Mouse (Mus musculus): ENCODE results near the gene Gtf3c6. TPM values are rescaled to one million over a fixed set of nuclear protein-coding genes. Genes with fewer than 3 reads are reported as not detected.
"Not testable (repeated sequence)": the region's sequence is repeated elsewhere in the genome, so short reads cannot be mapped to it uniquely, and the experiment has no call there.

Gtf3c6 gene
- 181 and 258 TPM in 2 replicates for total RNA-seq (2017)

DNA sequence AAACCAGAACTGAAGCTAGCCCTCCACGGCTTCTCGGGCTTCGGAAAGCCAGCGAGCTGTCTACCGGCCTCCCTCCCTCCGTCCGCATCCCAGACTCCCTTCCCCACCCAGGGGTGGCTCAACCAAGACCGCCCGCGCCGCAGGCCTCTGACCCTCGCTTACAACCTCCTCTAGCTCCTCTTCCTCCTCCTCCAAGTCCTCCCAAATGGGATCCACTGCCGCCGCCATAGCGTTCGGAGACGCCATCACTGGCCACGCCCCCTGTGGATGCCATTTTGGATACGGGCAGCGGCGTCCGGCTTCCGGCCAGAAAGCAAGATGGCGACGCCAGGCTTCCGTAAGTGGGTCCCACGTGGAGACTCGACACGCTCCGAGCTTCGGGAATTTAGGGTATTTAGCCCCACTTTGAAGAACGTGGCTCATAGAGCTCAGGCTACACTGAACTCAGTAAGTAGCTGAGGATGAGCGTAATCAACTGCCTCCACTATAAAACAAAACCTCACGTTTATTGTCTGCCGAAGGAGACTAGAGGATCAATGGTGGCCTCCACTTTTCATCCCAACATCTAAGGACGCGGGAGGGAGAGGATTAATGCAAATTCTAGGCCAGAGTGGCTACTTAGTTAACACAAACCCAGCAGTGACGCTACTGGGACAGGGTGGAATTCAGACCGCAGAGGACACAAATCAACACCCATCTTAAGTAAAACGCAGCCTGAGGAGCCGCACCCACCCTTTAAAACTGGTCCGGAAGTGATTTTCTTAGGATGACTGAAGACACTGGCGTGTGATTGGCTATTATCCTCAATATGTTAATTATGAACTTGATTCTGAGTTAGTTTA is at the start of gene Gtf3c6:
Gtf3c6 (minus strand) TSS at position 695 of the 842 bp plus-strand sequence.
- peak; percentile 60 for ATAC-seq (replicated peaks; ENCODE audit: low read depth, poor library complexity, severe bottlenecking)

DNA sequence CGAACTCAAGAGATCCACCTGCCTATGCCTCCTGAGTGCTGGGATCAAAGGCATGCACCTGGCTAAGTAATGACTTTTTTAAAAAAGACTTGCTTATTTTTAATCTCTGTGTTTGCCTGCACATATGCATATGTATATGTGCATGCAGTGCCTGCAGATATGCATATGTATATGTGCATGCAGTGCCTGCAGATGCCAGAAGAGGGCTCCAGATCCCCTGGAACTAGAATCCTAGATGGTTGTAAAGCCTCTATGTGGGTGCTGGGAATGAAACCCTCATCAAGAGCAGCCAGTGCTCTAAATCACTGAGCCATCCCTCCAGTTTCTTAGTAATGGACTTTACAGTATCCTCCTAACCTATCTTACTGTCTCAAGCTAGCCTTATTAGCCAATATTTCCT is 48.1 kb upstream of the Gtf3c6 start:
- ATAC-seq (replicated peaks; ENCODE audit: low read depth, poor library complexity, severe bottlenecking) = no peak

DNA sequence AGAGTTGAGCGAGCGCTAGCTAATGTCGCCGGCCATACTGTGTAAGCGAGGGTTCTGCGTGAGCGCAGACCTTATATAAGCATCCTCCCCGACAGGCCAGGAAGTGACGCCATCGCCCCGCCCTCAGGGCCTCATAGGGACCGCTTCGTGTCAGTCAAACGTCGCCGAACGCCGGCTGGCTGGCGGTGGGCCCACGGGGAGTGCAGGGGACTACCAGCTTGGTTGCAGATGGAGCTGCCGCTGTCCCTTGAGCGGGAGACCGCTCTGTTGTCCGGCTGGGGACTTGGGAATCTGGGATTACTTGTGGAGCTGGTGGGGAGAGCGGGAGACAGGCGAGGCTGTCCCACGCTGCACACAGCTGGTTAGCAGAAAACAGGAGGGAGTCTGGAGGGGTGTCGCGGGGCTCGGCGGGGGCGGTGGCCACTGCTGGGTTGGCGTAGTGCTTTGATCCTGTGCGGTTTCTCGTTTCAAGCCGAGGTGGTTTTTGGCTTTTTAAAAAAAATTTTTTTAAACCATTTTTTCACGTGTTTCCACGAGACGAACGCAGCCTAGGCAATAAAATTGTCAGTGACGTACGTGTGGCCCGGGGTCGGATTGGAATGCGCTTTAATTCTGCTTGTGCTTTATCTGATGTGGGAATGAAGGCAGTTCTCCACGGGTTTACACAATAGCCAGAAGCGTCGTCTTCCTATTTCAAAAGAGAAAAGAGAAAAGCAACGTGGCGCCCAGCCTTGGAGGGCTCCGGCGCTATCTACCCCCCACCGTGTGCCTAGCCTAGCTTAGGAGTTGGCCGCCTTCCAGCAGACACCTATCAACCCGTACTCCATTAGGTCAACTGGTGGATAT is 44.5 kb upstream of the Gtf3c6 start, which contains the start of gene Amd1:
Amd1 (minus strand) TSS at position 47 of the 846 bp plus-strand sequence.
- peak; percentile 94 for ATAC-seq (replicated peaks; ENCODE audit: low read depth, poor library complexity, severe bottlenecking)

DNA sequence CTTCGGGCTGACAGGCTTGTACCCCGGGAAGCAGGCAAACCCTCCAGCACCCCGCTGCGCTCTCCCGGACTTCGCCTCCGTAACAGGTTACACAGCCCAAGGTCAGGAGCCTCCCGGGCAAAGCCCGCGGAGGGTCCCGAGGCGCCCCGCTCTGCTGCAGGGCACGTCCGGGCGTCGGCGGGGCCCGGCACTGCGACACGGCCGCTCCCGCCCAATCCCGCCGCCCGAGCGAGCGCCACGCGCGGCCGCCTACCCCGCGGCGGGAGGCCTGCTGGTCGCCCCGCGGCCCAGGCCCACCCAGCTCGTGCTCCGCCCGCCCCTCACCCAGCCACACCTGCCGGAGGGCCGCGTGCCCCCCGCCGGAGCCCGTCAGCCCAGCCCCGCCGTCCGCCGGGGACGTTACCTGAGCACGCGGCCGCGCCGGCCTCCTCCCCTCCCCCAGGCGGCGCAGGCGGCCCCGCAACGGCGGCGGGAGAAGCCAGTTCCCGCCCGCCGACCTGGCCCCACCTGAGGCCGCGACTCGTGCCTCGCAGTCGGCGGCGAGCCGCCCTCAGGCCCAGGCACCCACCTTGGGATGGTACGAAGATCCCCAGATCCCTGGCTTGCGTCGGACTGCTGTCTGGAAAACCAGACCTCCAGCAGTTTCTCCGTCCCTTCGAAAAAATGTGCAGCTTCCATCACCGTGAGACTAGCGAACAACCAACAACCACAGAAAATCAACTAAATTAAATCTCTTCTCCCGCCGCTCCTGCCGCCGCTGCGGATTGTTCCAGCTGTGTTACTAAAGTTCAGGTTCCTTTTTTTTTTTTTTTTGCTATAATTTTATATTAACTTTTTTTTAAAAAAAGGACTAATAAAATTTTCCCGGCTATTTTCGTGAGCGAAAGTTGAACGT is 43.5 kb upstream of the Gtf3c6 start:
- ATAC-seq (replicated peaks; ENCODE audit: low read depth, poor library complexity, severe bottlenecking) = not testable (repeated sequence)

DNA sequence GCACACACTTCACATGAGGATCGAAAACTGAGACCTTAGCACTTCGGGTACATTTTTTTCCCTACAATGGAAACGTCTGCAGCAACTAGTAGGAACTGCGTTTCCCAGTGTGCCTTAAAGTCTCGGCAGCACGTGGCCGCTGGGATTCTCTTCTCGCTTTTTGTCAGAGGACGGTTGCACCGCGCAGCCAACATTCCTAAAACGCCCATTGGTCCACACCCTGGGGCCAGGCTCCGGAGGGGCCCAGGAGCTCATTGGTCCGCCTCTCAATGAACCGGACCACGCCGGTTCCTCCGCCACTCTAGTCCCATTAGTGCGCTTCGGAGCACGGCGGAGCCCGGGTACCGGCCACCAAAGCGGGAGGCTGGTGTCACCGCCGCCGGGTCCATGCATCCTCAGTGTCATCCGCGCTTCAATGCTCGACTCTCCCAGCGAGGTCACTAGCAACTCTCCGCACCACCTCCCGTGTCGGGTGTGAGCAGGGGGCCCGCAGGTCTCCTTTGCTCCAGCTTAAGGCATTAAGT is 42.8 kb upstream of the Gtf3c6 start:
- ATAC-seq (replicated peaks; ENCODE audit: low read depth, poor library complexity, severe bottlenecking) = peak; percentile 52

DNA sequence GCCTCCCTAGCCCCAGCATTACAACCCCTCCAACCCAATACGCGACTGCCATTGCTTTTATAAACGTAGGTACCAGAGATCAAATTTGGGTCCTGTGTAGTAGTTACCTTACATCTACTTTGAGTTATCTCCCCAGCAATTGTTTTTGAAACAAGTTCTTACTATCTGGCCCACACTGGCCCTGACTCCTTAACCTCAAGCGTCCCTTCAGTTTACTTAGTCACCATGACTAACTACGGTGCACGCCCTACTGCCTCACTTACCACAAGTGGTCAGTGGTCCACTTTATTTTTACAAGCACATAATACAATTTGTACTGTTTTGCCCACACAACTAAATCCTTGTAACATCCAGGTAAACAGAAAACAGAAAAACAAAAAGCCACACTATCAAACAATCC is 34.7 kb upstream of the Gtf3c6 start:
- ATAC-seq (replicated peaks; ENCODE audit: low read depth, poor library complexity, severe bottlenecking) = no peak

DNA sequence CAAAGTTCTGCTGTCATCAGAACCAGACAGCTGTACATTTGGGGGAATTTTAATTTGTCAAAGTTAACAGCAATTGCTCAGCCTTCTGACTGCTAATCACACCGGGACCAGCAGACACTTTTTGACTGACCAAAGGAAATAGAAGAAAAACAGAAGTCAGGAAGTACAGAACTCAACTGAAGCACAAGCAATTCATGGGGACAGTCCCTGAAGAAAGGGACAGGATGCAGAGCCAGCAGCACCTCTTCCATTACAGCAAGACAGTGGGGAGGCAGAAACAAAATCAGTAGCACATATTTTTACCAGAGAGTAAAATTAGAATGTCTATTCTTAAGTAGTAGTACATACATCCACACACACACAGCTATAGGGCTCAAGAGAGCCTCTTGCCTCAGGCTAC is 28.9 kb upstream of the Gtf3c6 start:
- ATAC-seq (replicated peaks; ENCODE audit: low read depth, poor library complexity, severe bottlenecking) = no peak

DNA sequence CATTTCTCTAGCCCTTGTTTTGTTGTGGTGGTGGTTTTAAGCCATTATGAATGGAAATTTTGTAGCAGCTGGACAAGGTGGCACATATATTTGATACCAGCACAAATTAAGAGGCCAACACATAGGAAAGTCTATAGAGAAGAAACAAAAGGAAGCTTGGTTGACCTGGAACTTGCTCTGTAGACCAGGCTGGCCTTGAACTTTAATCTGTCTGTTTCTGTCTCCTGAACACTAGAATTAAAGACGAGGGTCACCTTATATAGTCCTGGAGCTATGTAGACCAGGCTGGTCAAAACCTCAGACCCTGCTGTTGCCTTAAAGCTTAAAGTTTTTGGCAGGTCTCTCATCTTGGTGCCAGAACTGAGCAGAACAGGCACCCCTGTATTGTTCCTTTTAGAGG is 27.7 kb upstream of the Gtf3c6 start:
- no peak for ATAC-seq (replicated peaks; ENCODE audit: low read depth, poor library complexity, severe bottlenecking)

DNA sequence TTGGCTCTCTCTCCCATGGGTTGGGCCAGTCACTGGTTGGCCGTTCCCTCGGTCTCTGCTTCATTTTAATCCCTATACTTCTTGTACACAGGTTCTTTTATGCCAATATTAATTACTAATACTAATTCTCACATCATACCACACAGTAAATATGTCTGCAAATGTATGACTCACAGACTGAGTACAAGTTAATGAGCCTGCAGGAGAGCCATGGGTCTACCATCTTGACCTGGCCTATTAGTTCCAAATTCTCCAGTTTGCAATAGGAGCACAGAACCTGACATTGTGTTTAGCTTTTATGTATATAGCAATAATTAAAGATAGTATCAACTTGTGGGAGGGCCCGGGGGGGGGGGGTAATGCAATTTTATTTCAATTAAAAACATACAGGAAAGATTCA is 27.1 kb upstream of the Gtf3c6 start:
- ATAC-seq (replicated peaks; ENCODE audit: low read depth, poor library complexity, severe bottlenecking) = no peak

DNA sequence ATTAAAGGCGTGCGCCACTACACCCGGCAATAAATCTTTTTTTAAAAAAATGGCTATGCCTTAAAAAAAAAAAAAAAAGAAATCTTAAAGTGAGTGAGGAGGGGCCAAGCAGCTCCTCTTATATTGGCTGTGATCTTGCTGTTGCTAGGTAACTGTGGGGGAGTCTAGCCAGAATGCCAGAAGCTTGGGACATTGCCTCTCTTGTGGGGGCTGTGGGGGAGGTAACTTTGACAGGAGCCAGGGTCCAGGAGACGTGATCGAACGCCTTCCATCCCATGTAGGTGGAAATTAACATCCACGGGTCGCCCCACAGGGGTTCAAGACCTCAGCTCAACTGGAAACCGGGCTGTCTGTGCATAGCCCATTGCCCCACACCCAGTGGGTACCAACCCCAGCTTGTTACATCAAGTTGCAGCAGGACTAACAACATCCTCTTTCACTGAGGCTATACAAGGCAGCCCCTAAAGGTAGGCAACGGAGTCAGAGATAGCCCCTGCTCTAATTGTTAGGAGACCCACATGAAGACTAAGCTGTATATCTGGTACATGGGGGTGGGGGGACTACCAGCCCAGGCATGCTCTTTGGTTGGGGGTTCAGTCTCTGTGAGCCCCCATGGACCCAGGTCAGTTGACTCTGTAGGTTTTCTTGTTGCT is 26.4 kb upstream of the Gtf3c6 start:
- no peak for ATAC-seq (replicated peaks; ENCODE audit: low read depth, poor library complexity, severe bottlenecking)

DNA sequence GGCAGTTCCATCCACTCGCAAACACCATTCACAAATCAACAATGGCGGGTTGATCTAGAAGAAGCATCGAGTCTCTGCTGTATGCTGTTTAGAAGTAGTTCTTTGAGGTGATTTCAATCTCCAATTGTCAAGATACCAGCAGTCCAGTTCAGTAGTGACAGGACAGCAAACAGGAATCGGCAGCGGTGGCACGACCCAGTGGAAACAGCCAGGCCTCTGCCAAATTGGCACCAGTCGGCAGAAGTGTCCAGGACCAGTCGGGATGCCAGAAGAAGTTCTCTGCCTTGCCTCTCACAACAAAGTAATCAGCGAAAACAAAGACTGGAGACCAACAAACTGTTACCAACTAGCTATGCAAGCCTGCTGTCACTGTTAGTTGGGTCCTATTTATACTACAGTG is 25.7 kb upstream of the Gtf3c6 start:
- ATAC-seq (replicated peaks; ENCODE audit: low read depth, poor library complexity, severe bottlenecking) = no peak

DNA sequence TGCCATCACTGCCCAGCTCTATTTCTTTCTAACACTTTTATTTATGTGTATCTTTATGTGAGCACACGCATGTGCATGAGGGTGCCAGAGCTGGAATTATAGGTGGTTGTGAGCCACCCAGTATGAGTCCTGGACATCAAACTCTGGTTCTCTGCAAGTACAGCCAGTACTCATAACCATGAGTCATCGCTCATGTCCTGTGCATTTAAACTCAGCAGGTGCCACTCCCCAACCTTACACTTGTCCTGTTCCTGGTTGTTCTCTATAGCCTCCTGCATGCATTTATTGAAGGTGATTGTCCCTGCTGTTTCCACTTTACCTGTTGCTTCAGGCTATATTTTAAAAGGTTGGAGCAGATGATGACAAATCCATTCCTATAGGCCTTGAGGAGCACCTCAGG is 23.7 kb upstream of the Gtf3c6 start:
- ATAC-seq (replicated peaks; ENCODE audit: low read depth, poor library complexity, severe bottlenecking) = no peak

DNA sequence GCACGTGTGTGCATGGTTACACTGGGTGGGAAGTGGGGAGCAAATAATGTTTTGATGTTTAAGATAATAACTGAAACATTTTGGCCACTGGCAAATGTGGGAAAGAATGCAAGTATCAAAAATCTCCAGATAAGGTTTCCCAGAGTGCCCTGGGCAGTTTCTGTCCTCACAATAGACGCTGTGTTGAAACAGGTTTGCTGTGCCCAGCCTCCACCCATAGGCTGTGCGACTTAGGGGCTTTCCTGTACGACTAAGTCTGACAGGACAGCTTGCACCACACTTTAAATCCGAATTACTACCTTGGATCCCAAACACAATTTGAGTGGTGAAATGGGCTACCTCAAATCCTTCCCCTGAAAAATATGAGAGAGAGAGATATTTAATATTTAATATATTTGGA is 20.4 kb upstream of the Gtf3c6 start:
- no peak for ATAC-seq (replicated peaks; ENCODE audit: low read depth, poor library complexity, severe bottlenecking)

DNA sequence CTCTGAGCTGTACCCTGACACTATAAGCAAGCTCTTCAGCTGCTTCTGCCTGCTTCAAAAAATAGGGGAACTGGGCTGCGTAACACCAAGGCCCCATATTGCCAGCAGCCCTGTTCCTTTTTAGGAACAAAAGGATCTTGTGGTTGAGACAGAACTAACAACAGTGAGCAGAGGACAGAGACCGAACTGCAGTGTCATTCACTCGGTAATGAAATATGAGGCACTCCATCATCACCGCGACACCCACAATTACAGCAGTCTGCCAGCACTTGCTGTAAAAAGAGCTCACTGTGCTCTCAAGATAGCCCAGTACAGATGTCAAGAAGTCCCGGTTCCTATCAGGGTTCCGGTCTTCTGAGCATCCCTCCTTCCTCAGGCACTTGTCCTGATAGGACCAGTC is 18.1 kb upstream of the Gtf3c6 start:
- ATAC-seq (replicated peaks; ENCODE audit: low read depth, poor library complexity, severe bottlenecking) = peak; percentile 96

DNA sequence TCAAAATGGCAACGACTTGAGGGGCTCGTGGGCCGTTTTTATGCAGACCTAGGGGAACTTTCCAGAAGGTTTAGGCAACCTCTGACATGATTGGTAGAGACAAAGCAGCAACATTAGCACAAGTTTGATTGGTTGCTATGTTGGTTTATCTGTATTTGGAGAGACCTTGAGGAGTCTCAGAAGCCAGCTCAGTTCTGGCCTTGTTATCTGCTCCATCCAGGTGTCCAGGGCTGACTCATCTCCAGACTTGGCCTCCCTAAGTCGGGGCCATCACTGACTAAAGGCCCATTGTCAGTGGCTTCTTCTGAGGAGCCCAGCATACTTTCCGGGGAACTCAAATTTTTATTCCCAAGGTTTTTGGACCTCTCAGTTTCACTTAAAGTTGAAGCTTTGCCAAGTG is 16.0 kb upstream of the Gtf3c6 start:
- ATAC-seq (replicated peaks; ENCODE audit: low read depth, poor library complexity, severe bottlenecking) = no peak

DNA sequence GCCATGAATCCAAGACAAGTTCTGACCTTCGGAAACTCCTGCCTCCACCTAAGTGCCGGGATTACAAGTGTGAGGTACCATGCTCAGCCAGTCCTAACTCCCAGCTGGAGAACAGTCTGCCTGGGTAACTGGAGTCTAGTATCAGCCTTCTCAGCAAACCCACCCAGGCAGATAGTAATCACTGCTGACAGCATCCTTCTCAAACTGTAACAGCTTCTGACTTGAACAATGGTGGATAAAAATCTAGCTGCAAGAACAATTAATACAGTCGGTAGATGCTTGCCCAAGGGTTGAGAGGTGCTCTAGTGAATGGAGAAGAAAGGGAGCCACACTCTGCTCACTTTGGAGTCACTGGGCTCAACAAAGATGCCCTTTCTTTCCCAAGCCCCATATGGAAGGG is 13.3 kb upstream of the Gtf3c6 start:
- no peak for ATAC-seq (replicated peaks; ENCODE audit: low read depth, poor library complexity, severe bottlenecking)

DNA sequence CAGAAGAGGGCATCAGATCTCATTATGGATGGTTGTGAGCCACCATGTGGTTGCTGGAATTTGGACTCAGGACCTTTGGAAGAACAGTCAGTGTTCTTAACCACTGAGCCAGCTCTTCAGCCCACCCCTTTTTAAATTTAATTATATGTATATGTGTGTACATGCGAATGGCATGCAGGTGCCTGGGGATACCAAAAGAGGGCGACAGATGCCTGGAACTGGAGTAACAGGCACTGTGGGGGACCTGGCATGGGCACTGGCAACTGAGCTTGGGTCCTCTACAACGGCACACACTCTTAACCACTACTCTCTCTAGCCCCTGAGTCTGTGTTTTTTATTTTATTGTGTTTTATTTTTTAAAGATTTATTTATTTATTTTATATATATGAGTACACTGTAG is 7.0 kb upstream of the Gtf3c6 start:
- ATAC-seq (replicated peaks; ENCODE audit: low read depth, poor library complexity, severe bottlenecking) = no peak

DNA sequence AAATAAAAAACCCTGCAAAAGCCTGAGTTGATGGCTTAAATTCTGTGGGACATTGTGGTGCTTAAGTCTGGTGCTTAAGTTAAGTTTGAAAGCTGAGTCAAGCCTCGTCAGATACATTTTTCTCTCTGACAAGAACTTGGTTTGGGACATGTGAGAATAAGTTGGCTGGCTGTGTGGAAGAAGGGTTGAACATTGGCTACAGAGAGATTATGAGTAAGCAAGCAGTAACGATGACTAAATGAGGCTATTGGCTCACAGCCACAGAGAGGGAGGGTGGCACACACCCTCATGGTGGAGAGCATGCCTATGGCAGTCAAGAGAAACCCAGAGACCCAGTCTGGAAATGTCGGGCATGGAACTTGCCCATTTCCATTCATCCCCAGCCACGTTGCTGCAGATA is 5.8 kb upstream of the Gtf3c6 start:
- ATAC-seq (replicated peaks; ENCODE audit: low read depth, poor library complexity, severe bottlenecking) = no peak

DNA sequence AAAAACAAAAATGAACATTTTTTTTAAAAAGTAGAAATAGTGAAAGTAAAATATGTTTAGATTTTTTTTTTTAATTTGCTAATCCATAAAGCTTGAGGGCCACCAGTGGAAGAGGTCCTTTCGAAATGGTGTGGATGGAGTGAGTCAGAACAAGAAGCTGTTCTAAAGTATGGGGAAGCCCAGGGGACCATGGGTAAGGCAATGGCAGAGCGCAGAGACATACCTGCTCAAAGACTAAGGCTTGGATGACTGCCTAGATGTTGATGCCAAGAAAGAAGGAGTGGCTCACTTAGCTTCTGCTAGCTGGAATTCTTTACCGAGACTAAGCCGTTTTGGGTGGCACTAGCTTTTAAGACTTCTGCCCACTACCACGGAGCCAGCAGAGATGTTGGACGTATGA is 4.3 kb upstream of the Gtf3c6 start:
- no peak for ATAC-seq (replicated peaks; ENCODE audit: low read depth, poor library complexity, severe bottlenecking)

DNA sequence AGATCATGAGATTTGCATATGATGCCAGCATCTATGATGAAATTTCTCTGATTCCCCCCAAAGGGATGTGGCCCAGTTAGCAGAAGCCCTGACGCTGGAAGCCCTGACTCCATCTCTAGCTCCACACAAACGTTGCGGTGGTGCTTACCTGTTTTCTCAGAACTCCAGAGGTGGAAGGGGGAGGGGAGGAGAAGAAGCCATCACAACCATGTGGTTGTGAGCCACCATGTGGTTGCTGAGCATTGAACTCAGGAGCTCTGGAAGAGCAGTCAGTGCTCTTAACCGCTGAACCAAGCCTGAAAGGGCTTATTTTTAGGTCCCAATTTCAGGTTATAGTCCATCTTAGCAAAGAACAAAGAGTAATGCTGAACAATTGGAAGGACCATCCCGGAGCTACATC is 2.4 kb upstream of the Gtf3c6 start:
- ATAC-seq (replicated peaks; ENCODE audit: low read depth, poor library complexity, severe bottlenecking) = no peak
